Mouse (Mus musculus) bone marrow, adult 2 months (tissue): ENCODE measurements around the gene Tspear. TPM values are rescaled to one million over a fixed set of nuclear protein-coding genes. Genes with fewer than 3 reads are reported as not detected.

ENCODE experiments used
- H3K27ac ChIP-seq: fragments of 200-500 bp; 2 replicates; pipeline ENCODE4 v1.5.1; 2012; ENCODE audit warnings: low read depth, mild to moderate bottlenecking, control low read depth, inconsistent platforms, low read length; ENCODE audit not compliant: control insufficient read depth, poor library complexity, insufficient read depth
- H3K4me1 ChIP-seq: fragments of 200-500 bp; 2 replicates; pipeline ENCODE4 v1.6.1; 2011; ENCODE audit warnings: low read length; ENCODE audit not compliant: control insufficient read depth, insufficient read depth
- H3K4me3 ChIP-seq: fragments of 200-500 bp; replicated peaks from 2 replicates; pipeline ENCODE3; 2011; ENCODE audit warnings: mild to moderate bottlenecking, low read depth, low read length, control low read depth; ENCODE audit not compliant: control insufficient read depth
- CTCF ChIP-seq: fragments of 200-500 bp; IDR thresholded peaks from 2 replicates; pipeline ENCODE4 v1.5.1; 2011; ENCODE audit warnings: low read length, control low read depth; ENCODE audit not compliant: control insufficient read depth, insufficient read depth
- POLR2A ChIP-seq: fragments of 200-500 bp; IDR thresholded peaks from 2 replicates; pipeline ENCODE4 v1.6.1; 2011; ENCODE audit warnings: low read depth, mild to moderate bottlenecking, control low read depth, low read length, borderline replicate concordance; ENCODE audit not compliant: control insufficient read depth
- WGBS: fragments of 180-500 bp; shearing (Covaris S2); methylation state at CpG from one replicate; pipeline ENCODE4 v1.1.7; 2018; 5-methylcytosine and 5-hydroxymethylcytosine counted together
- polyA plus RNA-seq: library from polyadenylated mRNA; stranded (reverse); fragments of >200 nt; gene quantifications from 2 replicates; pipeline ENCODE4 v1.2.4, GENCODE M21; 2011; ENCODE audit warnings: low replicate concordance; ENCODE audit not compliant: missing spikeins, insufficient read depth, insufficient read length

Tspear gene
- polyA plus RNA-seq, 1 experiment: not detected

DNA sequence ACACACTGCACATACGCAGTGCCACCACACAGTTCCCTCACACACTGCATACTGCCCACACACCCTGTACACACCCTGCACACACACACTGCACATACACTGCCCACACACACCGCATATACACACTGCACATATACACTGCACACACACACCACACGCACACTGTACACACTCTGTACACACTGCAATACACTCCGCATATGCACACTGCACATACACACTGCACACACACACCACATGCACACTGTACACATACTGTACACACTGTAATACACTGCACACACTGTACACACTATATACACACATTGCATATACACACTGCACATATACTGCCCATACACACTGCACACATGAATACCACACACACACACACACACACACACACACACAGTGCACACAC is 132.2 kb downstream of the Tspear start:
- WGBS: 94% methylated on average over 4 of the region's 4 CpGs
- H3K4me3 ChIP-seq: no peak overlapping the region
- no peak overlapping the region for H3K27ac ChIP-seq
- H3K4me1 ChIP-seq: no peaks in the 10 kb centered on the region
- peak; percentile 8; the same call in 1 of the 2 replicates for TF ChIP-seq CTCF
- no peak for TF ChIP-seq POLR2A

GRCm38 (mm10) chr10:77819203-77819602 is 132.8 kb downstream of the Tspear start:
- WGBS: 60% methylated on average over 4 of the region's 4 CpGs
- TF ChIP-seq CTCF: no peak
- no peak for TF ChIP-seq POLR2A
- Histone ChIP-seq H3K4me3 (no peak overlapping the region), H3K27ac (no peak overlapping the region), H3K4me1 (no peaks in the 10 kb centered on the region)

GRCm38 (mm10) chr10:77826951-77827350 is 140.6 kb downstream of the Tspear start, which contains the start of gene Krtap10-4:
TSS of gene Krtap10-4 (minus strand) at chr10:77827095.
- WGBS: 64% methylated on average over 6 of the region's 6 CpGs

DNA sequence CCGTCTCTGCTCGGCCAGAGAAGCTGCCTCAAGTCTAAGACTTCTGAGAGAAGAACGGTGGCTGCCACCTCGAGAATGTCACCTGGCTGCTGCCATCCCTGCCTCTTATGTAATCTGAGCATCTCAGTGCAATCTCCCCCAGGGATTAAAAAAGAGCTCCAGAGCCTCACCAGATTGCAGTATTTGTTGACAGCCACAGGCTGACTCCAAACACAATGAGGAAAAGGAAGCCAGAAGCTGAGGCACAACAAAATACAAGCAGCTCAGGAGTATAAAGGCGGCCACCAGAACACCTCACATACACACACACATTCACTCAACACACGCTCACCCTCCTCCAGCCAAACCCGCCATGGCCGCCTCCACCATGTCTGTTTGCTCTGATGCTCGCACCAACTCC is 149.3 kb downstream of the Tspear start, which contains the start of gene Krtap10-10:
Krtap10-10 (plus strand) TSS at position 301 of the 400 bp plus-strand sequence.
- H3K4me1 ChIP-seq: no peaks in the 10 kb centered on the region
- H3K4me3 ChIP-seq: no peak within 1 kb of the TSS
- TF ChIP-seq POLR2A (no peak), CTCF (no peak)
- 69% methylated on average over 9 of the region's 9 CpGs for WGBS
- H3K27ac ChIP-seq: no peak within 1 kb of the TSS

More at GRCm38 (mm10) chr10:77826951-77827350, 140.6 kb downstream of the Tspear start, which contains the start of gene Krtap10-4:
- Histone ChIP-seq H3K27ac (no peak within 1 kb of the TSS), H3K4me1 (no peaks in the 10 kb centered on the region), H3K4me3 (no peak within 1 kb of the TSS)
- TF ChIP-seq CTCF (no peak), POLR2A (no peak)

- Histone ChIP-seq H3K27ac (no peak overlapping the region), H3K4me1 (no peaks in the 10 kb centered on the region), H3K4me3 (no peak overlapping the region)
- WGBS: 70% methylated on average over 6 of the region's 6 CpGs
- TF ChIP-seq CTCF: no peak
These were observed 152.6 kb downstream of the Tspear start for GRCm38 (mm10) chr10:77839006-77839405.

- no peak within 1 kb of the TSS for H3K27ac ChIP-seq
- 45% methylated on average over 3 of the region's 3 CpGs for WGBS
- no peaks in the 10 kb centered on the region for H3K4me1 ChIP-seq
- no peak within 1 kb of the TSS for H3K4me3 ChIP-seq
- no peak for TF ChIP-seq POLR2A
These were observed 160.1 kb downstream of the Tspear start, which contains the start of gene Gm36176 for GRCm38 (mm10) chr10:77846503-77846902. TSS of gene Gm36176 (plus strand) at chr10:77846803.

- WGBS: 44% methylated on average over 2 of the region's 2 CpGs
- H3K4me3 ChIP-seq: no peak overlapping the region
- no peak overlapping the region for H3K27ac ChIP-seq
- TF ChIP-seq POLR2A: no peak
- TF ChIP-seq CTCF: no peak
- no peaks in the 10 kb centered on the region for H3K4me1 ChIP-seq
These were observed 160.6 kb downstream of the Tspear start for GRCm38 (mm10) chr10:77846961-77847360.

- 74% methylated on average over 2 of the region's 2 CpGs for WGBS
- no peaks in the 10 kb centered on the region for H3K4me1 ChIP-seq
- no peak overlapping the region for H3K4me3 ChIP-seq
- no peak for TF ChIP-seq POLR2A
- no peak for TF ChIP-seq CTCF
- H3K27ac ChIP-seq: no peak overlapping the region
These were observed 161.2 kb downstream of the Tspear start for GRCm38 (mm10) chr10:77847538-77847937.

GRCm38 (mm10) chr10:77852559-77852958 is 166.2 kb downstream of the Tspear start, which contains the start of gene Gm10318:
TSS of gene Gm10318 (plus strand) at chr10:77852859.
- TF ChIP-seq POLR2A (no peak), CTCF (no peak)
- no peak within 1 kb of the TSS for H3K4me3 ChIP-seq
- H3K4me1 ChIP-seq: no peaks in the 10 kb centered on the region
- WGBS: 67% methylated on average over 9 of the region's 9 CpGs
- H3K27ac ChIP-seq: no peak within 1 kb of the TSS
